Mouse (Mus musculus): Measurements from ENCODE around the gene Cfap20.
"Not testable (repeated sequence)": the region's sequence is repeated elsewhere in the genome, so short reads cannot be mapped to it uniquely, and the experiment has no call there.

Gene Cfap20

GRCm38 (mm10) chr8:95422193-95422810 is 12.4 kb downstream of the Cfap20 start:
- DNase-seq (ENCODE audit: low spot score): no peak

- no peak for DNase-seq (ENCODE audit: low spot score)
Measured at GRCm38 (mm10) chr8:95411309-95411972, 23.2 kb downstream of the Cfap20 start.

GRCm38 (mm10) chr8:95409518-95409917 is 25.2 kb downstream of the Cfap20 start:
- DNase-seq (ENCODE audit: low spot score): no peak

- DNase-seq (ENCODE audit: low spot score): no peak
Measured at GRCm38 (mm10) chr8:95401091-95401490, 33.6 kb downstream of the Cfap20 start.

GRCm38 (mm10) chr8:95399131-95399530 is 35.5 kb downstream of the Cfap20 start:
- DNase-seq (ENCODE audit: low spot score): no peak

GRCm38 (mm10) chr8:95397201-95397600 is 37.5 kb downstream of the Cfap20 start:
- DNase-seq (ENCODE audit: low spot score): no peak

GRCm38 (mm10) chr8:95396752-95397151 is 37.9 kb downstream of the Cfap20 start:
- DNase-seq (ENCODE audit: low spot score): no peak

- no peak for DNase-seq (ENCODE audit: low spot score)
Measured at GRCm38 (mm10) chr8:95395186-95395918, 39.3 kb downstream of the Cfap20 start.

- DNase-seq (ENCODE audit: low spot score): no peak
Measured at GRCm38 (mm10) chr8:95392604-95393003, 42.1 kb downstream of the Cfap20 start.

- DNase-seq (ENCODE audit: low spot score): no peak
Measured at GRCm38 (mm10) chr8:95391101-95391500, 43.6 kb downstream of the Cfap20 start.

- no peak for DNase-seq (ENCODE audit: low spot score)
Measured at GRCm38 (mm10) chr8:95390312-95390711, 44.4 kb downstream of the Cfap20 start.

- DNase-seq (ENCODE audit: low spot score): no peak
Measured at GRCm38 (mm10) chr8:95387936-95388335, 46.7 kb downstream of the Cfap20 start.

GRCm38 (mm10) chr8:95387221-95387620 is 47.4 kb downstream of the Cfap20 start:
- DNase-seq (ENCODE audit: low spot score): no peak

GRCm38 (mm10) chr8:95386037-95386436 is 48.6 kb downstream of the Cfap20 start:
- no peak for DNase-seq (ENCODE audit: low spot score)

- no peak for DNase-seq (ENCODE audit: low spot score)
Measured at GRCm38 (mm10) chr8:95384501-95384900, 50.2 kb downstream of the Cfap20 start.

GRCm38 (mm10) chr8:95381595-95381994 is 53.1 kb downstream of the Cfap20 start:
- DNase-seq (ENCODE audit: low spot score): no peak

- DNase-seq (ENCODE audit: low spot score): no peak
Measured at GRCm38 (mm10) chr8:95380953-95381352, 53.7 kb downstream of the Cfap20 start.

- DNase-seq (ENCODE audit: low spot score): not testable (repeated sequence)
Measured at GRCm38 (mm10) chr8:95378928-95379327, 55.7 kb downstream of the Cfap20 start.

GRCm38 (mm10) chr8:95377863-95378291 is 56.8 kb downstream of the Cfap20 start:
- DNase-seq (ENCODE audit: low spot score): no peak

- no peak for DNase-seq (ENCODE audit: low spot score)
Measured at GRCm38 (mm10) chr8:95377101-95377500, 57.6 kb downstream of the Cfap20 start.

- DNase-seq (ENCODE audit: low spot score): no peak
Measured at GRCm38 (mm10) chr8:95376309-95376999, 58.2 kb downstream of the Cfap20 start.

GRCm38 (mm10) chr8:95375374-95375930 is 59.2 kb downstream of the Cfap20 start:
- DNase-seq (ENCODE audit: low spot score): no peak
